Mouse (Mus musculus) splenic B cell, adult 2 months (primary cell): ENCODE measurements around the gene Kank1.

Source experiments
- DNase-seq: peaks from one replicate; pipeline ENCODE4 v3.0.0-alpha.2; 2011; ENCODE audit warnings: low read depth, low spot score
- H3K27me3 ChIP-seq: 2 replicates; pipeline ENCODE4 v1.6.1; 2012; ENCODE audit warnings: mild to moderate bottlenecking, low read length, moderate library complexity, mixed read lengths; ENCODE audit not compliant: control insufficient read depth, poor library complexity, insufficient read depth, severe bottlenecking
- H3K36me3 ChIP-seq: 2 replicates; pipeline ENCODE4 v1.6.1; 2012; ENCODE audit warnings: mild to moderate bottlenecking, low read length, moderate library complexity, mixed read lengths; ENCODE audit not compliant: control insufficient read depth, poor library complexity, insufficient read depth, severe bottlenecking

Kank1 gene

GRCm38 (mm10) chr19:25276600-25277395 lies 40.0 kb downstream of the Kank1 start:
- H3K36me3 ChIP-seq: no peaks in the 10 kb centered on the region
- DNase-seq: no peak
- H3K27me3 ChIP-seq: no peaks in the 10 kb centered on the region

DNA sequence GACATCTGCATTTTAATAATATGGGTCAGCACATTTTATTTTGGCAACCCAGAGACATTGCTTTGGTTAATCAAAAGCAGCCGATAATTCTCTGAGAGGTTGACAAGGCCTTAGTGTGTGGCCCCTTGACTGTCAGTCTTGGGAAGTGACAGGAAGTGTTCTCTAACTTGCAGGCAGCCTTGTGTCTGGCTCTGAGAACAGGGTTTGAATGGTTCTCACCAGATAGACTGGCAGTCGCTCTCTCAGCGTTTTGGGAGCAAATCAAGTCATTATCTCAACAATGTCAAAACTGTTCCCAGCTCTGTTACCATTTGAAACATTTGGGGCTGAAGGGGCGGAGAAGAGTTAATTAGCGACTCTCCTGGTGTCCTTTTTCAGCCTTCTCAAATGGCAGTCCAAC lies 41.0 kb downstream of the Kank1 start:
- Histone ChIP-seq H3K27me3 (no peaks in the 10 kb centered on the region), H3K36me3 (no peaks in the 10 kb centered on the region)
- no peak for DNase-seq

GRCm38 (mm10) chr19:25279603-25280002 lies 42.8 kb downstream of the Kank1 start:
- no peaks in the 10 kb centered on the region for H3K36me3 ChIP-seq
- DNase-seq: no peak
- no peaks in the 10 kb centered on the region for H3K27me3 ChIP-seq

GRCm38 (mm10) chr19:25283665-25284064 lies 46.9 kb downstream of the Kank1 start:
- DNase-seq: no peak

GRCm38 (mm10) chr19:25285756-25286538 lies 49.2 kb downstream of the Kank1 start:
- Histone ChIP-seq H3K36me3 (no peaks in the 10 kb centered on the region), H3K27me3 (no peaks in the 10 kb centered on the region)
- DNase-seq: no peak

More at GRCm38 (mm10) chr19:25283665-25284064, 46.9 kb downstream of the Kank1 start:
- Histone ChIP-seq H3K36me3 (no peaks in the 10 kb centered on the region), H3K27me3 (no peaks in the 10 kb centered on the region)

- Histone ChIP-seq H3K36me3 (no peaks in the 10 kb centered on the region), H3K27me3 (no peaks in the 10 kb centered on the region)
- no peak for DNase-seq
Observed at GRCm38 (mm10) chr19:25290991-25291520, 54.3 kb downstream of the Kank1 start.

DNA sequence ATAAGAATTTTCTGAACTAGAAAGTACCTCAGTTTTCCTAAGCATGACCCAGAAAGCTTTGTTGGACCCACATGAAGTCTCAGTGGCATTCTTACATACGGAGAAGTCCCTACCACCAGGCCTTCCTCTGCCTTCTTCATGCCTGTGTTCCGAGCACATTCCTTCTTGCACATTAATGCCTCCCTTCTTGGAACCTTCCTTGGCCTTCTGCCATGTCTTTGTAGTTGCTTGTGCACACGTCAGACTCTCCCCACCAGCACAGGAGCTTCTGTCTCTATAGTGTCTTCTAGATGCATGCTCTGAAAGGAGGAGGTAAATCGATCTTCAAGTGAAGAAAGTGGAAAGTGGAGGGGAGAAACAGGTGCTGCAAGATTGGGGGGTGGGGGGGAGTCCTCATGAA lies 58.4 kb downstream of the Kank1 start:
- DNase-seq: no peak
- no peaks in the 10 kb centered on the region for H3K36me3 ChIP-seq

DNA sequence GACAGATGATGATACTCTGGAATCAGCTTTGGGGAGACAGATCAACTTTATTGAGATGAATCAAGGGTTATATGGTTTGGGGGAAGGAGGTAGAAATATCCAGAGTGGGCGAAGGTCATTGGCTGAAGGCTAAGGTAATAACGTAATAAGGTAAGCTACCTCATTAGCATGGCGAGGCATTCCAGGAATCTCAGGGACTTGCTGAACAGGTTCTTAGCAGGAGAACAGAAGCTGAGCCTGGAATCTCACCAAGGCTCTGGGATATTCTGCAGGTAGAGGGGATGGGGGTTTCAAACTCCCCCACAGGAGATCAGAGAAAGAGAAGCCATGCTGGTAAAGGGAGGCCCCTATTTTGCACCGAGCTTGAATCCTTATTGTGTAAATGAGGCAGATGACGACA lies 60.5 kb downstream of the Kank1 start:
- DNase-seq: no peak
- Histone ChIP-seq H3K36me3 (no peaks in the 10 kb centered on the region), H3K27me3 (no peaks in the 10 kb centered on the region)

More for the DNA sequence above, 58.4 kb downstream of the Kank1 start:
- no peaks in the 10 kb centered on the region for H3K27me3 ChIP-seq

GRCm38 (mm10) chr19:25299852-25300670 lies 63.3 kb downstream of the Kank1 start:
- DNase-seq: no peak
- H3K27me3 ChIP-seq: no peaks in the 10 kb centered on the region

GRCm38 (mm10) chr19:25301189-25301588 lies 64.4 kb downstream of the Kank1 start:
- Histone ChIP-seq H3K36me3 (no peaks in the 10 kb centered on the region), H3K27me3 (no peaks in the 10 kb centered on the region)
- DNase-seq: no peak

More at GRCm38 (mm10) chr19:25299852-25300670, 63.3 kb downstream of the Kank1 start:
- no peaks in the 10 kb centered on the region for H3K36me3 ChIP-seq

- Histone ChIP-seq H3K27me3 (no peaks in the 10 kb centered on the region), H3K36me3 (no peaks in the 10 kb centered on the region)
- peak; percentile 18 for DNase-seq
Observed at GRCm38 (mm10) chr19:25306277-25306676, 69.5 kb downstream of the Kank1 start.

DNA sequence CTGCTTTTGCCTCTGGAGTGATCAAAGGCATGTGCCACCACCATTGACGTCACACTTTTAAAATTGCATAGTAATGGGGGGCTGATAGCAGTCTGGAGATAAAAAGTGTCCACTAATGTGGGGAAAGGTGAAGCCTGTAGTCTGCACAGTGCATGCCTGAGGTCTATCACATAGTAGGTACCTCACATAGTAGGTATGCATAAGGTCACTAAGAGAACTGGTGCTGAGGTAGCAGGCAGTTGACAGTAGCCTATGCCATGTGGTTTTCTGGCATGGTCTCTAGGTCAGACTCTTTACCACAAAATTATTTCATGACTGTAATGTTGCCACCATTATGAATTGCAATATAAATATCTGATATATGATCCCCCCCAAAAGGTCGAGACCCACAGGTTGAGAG lies 71.4 kb downstream of the Kank1 start:
- no peak for DNase-seq
- H3K27me3 ChIP-seq: no peaks in the 10 kb centered on the region

DNA sequence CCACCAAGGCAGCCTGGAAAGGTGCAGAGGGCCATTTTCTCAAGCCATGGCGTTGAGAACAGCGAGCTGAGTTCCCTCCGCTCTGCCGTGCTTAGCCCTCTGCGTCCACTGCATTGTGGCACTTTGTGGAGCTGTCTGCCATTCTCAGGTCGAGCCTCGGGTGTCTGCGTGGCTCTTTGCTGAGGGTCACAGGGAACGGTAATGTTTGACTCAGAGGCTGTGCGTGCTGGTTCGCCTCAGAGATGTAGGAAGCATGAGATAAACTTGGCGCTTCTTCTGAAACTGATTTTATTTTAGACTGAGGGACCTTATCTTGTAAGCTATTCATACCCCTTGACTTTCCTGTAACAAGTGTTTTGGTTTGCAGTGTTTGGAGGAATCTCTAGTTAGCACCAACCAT lies 72.0 kb downstream of the Kank1 start:
- H3K27me3 ChIP-seq: no peaks in the 10 kb centered on the region
- H3K36me3 ChIP-seq: no peaks in the 10 kb centered on the region
- DNase-seq: no peak

More for the DNA sequence above, 71.4 kb downstream of the Kank1 start:
- H3K36me3 ChIP-seq: no peaks in the 10 kb centered on the region

DNA sequence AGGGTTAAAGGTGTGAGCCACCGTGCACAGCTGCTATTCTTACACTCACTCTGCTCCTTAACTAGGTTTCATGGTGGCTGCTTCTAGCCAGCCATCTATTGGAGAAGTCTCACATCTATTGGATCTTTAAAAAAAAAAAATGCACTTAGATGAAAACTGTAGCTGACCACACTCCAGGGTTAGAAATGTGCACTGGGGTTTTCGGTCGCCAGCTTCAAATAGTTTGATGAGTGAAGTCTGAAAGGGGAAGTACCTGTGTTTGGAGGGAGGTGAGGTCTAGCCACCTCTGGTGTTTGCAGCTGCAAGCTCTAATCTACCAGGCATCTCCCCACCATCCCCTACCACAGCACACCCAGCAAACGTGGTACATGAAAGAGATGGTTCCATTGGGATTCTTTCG lies 74.2 kb downstream of the Kank1 start:
- DNase-seq: peak; percentile 8
- Histone ChIP-seq H3K36me3 (no peaks in the 10 kb centered on the region), H3K27me3 (no peaks in the 10 kb centered on the region)
